Mouse (Mus musculus) CH12.LX (cell line): ENCODE measurements around the gene Oaz3.

Experiments
- CTCF ChIP-seq, 2 experiments: IDR thresholded peaks in 1 of 2; conservative IDR thresholded peaks in 1 of 2; 2 replicates each; pipeline ENCODE4 v1.5.1; 2011 to 2012; ENCODE audit warnings: low read depth in 2 of 2, low read length in 2 of 2, improper control_type of control experiment in 1 of 2, inconsistent platforms in 1 of 2, mild to moderate bottlenecking in 1 of 2, moderate library complexity in 1 of 2
- HCFC1 ChIP-seq: IDR thresholded peaks from 2 replicates; pipeline ENCODE4 v1.6.1; 2012; ENCODE audit warnings: low read depth, mild to moderate bottlenecking, inconsistent platforms, low read length, improper control_type of control experiment
- MAFK ChIP-seq: IDR thresholded peaks from 2 replicates; pipeline ENCODE4 v1.6.1; 2011; ENCODE audit warnings: low read length, improper control_type of control experiment; ENCODE audit not compliant: insufficient replicate concordance
- MAX ChIP-seq: IDR thresholded peaks from 2 replicates; pipeline ENCODE4 v1.6.1; 2011; ENCODE audit warnings: low read length, improper control_type of control experiment
- NRF1 ChIP-seq: IDR thresholded peaks from 2 replicates; pipeline ENCODE4 v1.6.1; 2014; ENCODE audit warnings: low read depth, mild to moderate bottlenecking, inconsistent platforms, low read length, improper control_type of control experiment, moderate library complexity
- POLR2A ChIP-seq: IDR thresholded peaks from 2 replicates; pipeline ENCODE4 v1.6.1; 2011; ENCODE audit warnings: low read depth, mild to moderate bottlenecking, improper control_type of control experiment, low read length
- RCOR1 ChIP-seq: conservative IDR thresholded peaks from 2 replicates; pipeline ENCODE4 v1.6.1; 2012; ENCODE audit warnings: low read depth, mild to moderate bottlenecking, inconsistent platforms, low read length, improper control_type of control experiment
- SIN3A ChIP-seq: IDR thresholded peaks from 2 replicates; pipeline ENCODE4 v1.6.1; 2012; ENCODE audit warnings: low read length, improper control_type of control experiment, inconsistent platforms
- TCF12 ChIP-seq: IDR thresholded peaks from 2 replicates; pipeline ENCODE4 v1.6.1; 2014; ENCODE audit warnings: low read depth, mild to moderate bottlenecking, inconsistent platforms, low read length, improper control_type of control experiment
- ZC3H11A ChIP-seq: IDR thresholded peaks from 2 replicates; pipeline ENCODE4 v1.6.1; 2012; ENCODE audit warnings: low read depth, mild to moderate bottlenecking, inconsistent platforms, low read length, improper control_type of control experiment
- ZMIZ1 ChIP-seq: IDR thresholded peaks from 2 replicates; pipeline ENCODE4 v1.6.1; 2012; ENCODE audit warnings: low read depth, mild to moderate bottlenecking, inconsistent platforms, low read length, improper control_type of control experiment
- ZNF384 ChIP-seq: IDR thresholded peaks from 2 replicates; pipeline ENCODE4 v1.6.1; 2012; ENCODE audit warnings: low read depth, low read length, improper control_type of control experiment, inconsistent platforms

- TF ChIP-seq CTCF (conservative IDR thresholded peaks at IDR 0.05 in 1 of 2, IDR thresholded peaks at IDR 0.05 in 1 of 2; ENCODE audit: low read depth in 2 of 2, low read length in 2 of 2) (no peak), MAX (no peak), TCF12 (no peak), SIN3A (no peak), RCOR1 (no peak), MAFK (no peak), NRF1 (no peak), ZNF384 (no peak), POLR2A (no peak), ZMIZ1 (no peak), HCFC1 (no peak), ZC3H11A (no peak)
These were observed 35.8 kb upstream of the Oaz3 start for GRCm38 (mm10) chr3:94479564-94479963.
